Mouse (Mus musculus): Measurements from ENCODE around the gene Htt.

DNA sequence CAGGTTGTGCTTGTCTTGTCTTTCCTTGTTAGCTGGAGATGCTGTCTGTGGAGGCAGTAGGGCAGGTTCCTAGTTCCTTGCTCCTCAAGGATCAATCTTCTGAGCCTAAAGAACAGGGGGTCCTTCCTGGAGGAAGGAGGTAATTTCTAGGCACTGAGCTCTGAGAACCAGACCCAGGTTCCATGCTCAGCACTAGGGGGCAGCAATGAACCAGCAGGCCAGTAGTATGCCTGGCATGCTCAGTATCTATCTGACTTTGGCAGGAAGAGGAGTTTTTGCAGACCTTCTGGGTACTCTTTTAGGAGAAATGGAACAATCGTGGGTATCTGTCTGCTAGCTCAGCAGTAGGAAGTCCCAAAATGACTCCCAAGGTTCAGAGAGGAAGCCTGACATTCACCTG lies 154.3 kb downstream of the Htt start:
- TF ChIP-seq EP300 (IDR thresholded peaks at IDR 0.05) (no peak), CTCF (IDR thresholded peaks at IDR 0.05) (peak; percentile 97)

Measured in lung, postnatal 0 days (tissue).